Comparison of ENCODE assay signal across 26 mouse cellular contexts in the genomic region with DNA sequence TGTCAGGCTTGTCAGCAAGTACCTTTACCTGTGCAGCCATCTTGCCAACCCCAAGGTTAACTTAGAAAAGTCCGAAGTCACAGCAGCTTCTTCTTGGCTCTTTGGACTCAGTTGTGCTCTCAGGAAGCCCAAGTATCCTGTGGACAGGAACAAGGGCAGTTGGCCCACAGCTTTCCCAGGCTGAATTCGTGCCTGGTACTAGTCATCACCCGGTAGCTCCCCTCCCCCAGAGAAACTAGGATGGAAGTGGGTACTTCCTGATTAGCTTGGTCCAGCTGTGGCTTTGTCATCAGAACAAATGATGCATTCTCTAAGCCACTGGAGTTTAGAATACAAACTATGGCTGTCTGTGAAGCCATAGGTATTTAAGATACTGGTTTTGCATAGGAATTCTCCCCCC.
"Had no signal": no experiment of that assay in that cellular context is flagged by ENCODE, and none has a peak within 500 bp of the region (broad histone marks: within the 10 kb centered on the region; RNA-seq: fewer than 3 reads in every experiment).

No protein-coding gene starts in this region.

- ATAC-seq: forebrain, embryonic 13.5 days; forebrain, embryonic 14.5 days; forebrain, embryonic 15.5 days; forebrain, embryonic 16.5 days; forebrain, postnatal 0 days had no signal

- H3K27me3 ChIP-seq: embryonic facial prominence, embryonic 12.5 days; embryonic facial prominence, embryonic 13.5 days; embryonic facial prominence, embryonic 15.5 days; forebrain, embryonic 12.5 days; forebrain, embryonic 13.5 days; forebrain, embryonic 15.5 days had no signal

- H3K27ac ChIP-seq: embryonic facial prominence, embryonic 10.5 days; embryonic facial prominence, embryonic 12.5 days; embryonic facial prominence, embryonic 13.5 days; embryonic facial prominence, embryonic 15.5 days; forebrain, embryonic 10.5 days; forebrain, embryonic 12.5 days; forebrain, embryonic 13.5 days; forebrain, embryonic 15.5 days; gastrocnemius, adult 2 months; heart, adult 2 months had no signal

- H3K9ac ChIP-seq: embryonic facial prominence, embryonic 12.5 days; embryonic facial prominence, embryonic 13.5 days; embryonic facial prominence, embryonic 15.5 days; forebrain, embryonic 12.5 days; forebrain, embryonic 13.5 days; forebrain, embryonic 15.5 days; forebrain, postnatal 0 days had no signal

- H3K9me3 ChIP-seq: embryonic facial prominence, embryonic 10.5 days; embryonic facial prominence, embryonic 12.5 days; embryonic facial prominence, embryonic 13.5 days; embryonic facial prominence, embryonic 15.5 days; forebrain, embryonic 10.5 days; forebrain, embryonic 12.5 days; forebrain, embryonic 13.5 days; forebrain, embryonic 15.5 days had no signal

- H3K36me3 ChIP-seq: embryonic facial prominence, embryonic 10.5 days; embryonic facial prominence, embryonic 12.5 days; embryonic facial prominence, embryonic 13.5 days; embryonic facial prominence, embryonic 15.5 days; forebrain, embryonic 10.5 days; forebrain, embryonic 12.5 days; forebrain, embryonic 15.5 days had no signal

- H3K4me3 ChIP-seq: embryonic facial prominence, embryonic 10.5 days; embryonic facial prominence, embryonic 12.5 days; embryonic facial prominence, embryonic 13.5 days; embryonic facial prominence, embryonic 15.5 days; erythroblast, embryonic 14.5 days; forebrain, embryonic 10.5 days; forebrain, embryonic 12.5 days; forebrain, embryonic 13.5 days; forebrain, embryonic 15.5 days; gastrocnemius, adult 2 months; heart, adult 2 months had no signal

- DNase-seq: cerebellum, adult 8-10 months; cerebellum, adult 9-10 months; cerebellum, adult 9-11 months; cerebellum, postnatal 10 days; cerebellum, postnatal 14 days; cerebellum, postnatal 25 days; cerebellum, postnatal 36 days; embryo, embryonic 11 days; forebrain, postnatal 0 days; gastrocnemius, adult 2 months; gastrocnemius, postnatal 10 days; gastrocnemius, postnatal 14 days; gastrocnemius, postnatal 25 days; gastrocnemius, postnatal 36 days; heart, adult 2 months had no signal

- H3K4me1 ChIP-seq: embryonic facial prominence, embryonic 12.5 days; embryonic facial prominence, embryonic 13.5 days; embryonic facial prominence, embryonic 15.5 days; forebrain, embryonic 13.5 days; forebrain, embryonic 15.5 days had no signal

- H3K4me2 ChIP-seq: embryonic facial prominence, embryonic 12.5 days; embryonic facial prominence, embryonic 13.5 days; embryonic facial prominence, embryonic 15.5 days; forebrain, embryonic 12.5 days; forebrain, embryonic 13.5 days; forebrain, embryonic 15.5 days had no signal
